Mouse (Mus musculus): ENCODE results near the gene Itga3. TPM values are rescaled to one million over a fixed set of nuclear protein-coding genes. Genes with fewer than 3 reads are reported as not detected.

The Itga3 gene
- total RNA-seq, 2 experiments from 2014 or later: 13.6 to 16.2 TPM

GRCm38 (mm10) chr11:94996984-94997383 lies 79.6 kb downstream of the Itga3 start:
- no peak for DNase-seq (ENCODE audit: extremely low spot score in 1 of 2, low spot score in 2 of 2)
- intact Hi-C loops (cut with DNase I): no loop called here

GRCm38 (mm10) chr11:94996101-94996500 lies 80.5 kb downstream of the Itga3 start:
- no peak for DNase-seq (ENCODE audit: extremely low spot score in 1 of 2, low spot score in 2 of 2)
- intact Hi-C loops (cut with DNase I): no loop called here

GRCm38 (mm10) chr11:94994947-94995772 lies 81.4 kb downstream of the Itga3 start:
- intact Hi-C loops (cut with DNase I): no loop called here
- DNase-seq (ENCODE audit: extremely low spot score in 1 of 2, low spot score in 2 of 2): no peak

Other genes with a start within 250 kb of the Itga3 start
- 10 to 100 TPM; 53.2 to 64.0 TPM for gene Col1a1, start 140.6 kb downstream of the Itga3 start, total RNA-seq (2021)
- gene Hils1, start 109.2 kb downstream of the Itga3 start, total RNA-seq (2021): not detected
- under 1 TPM in 1 of 2 experiments, not detected in 1; 0.41 TPM for gene Sgca, start 100.5 kb downstream of the Itga3 start, total RNA-seq (2021)
- gene Ppp1r9b, start 85.8 kb downstream of the Itga3 start, total RNA-seq (2021): 100 to 1,000 TPM; 388 to 414 TPM
- 10 to 100 TPM; 98.6 to 99.6 TPM for gene Samd14, start 66.9 kb downstream of the Itga3 start, total RNA-seq (2021)
- 10 to 100 TPM; 43.8 to 50.6 TPM for gene Pdk2, start 35.4 kb downstream of the Itga3 start, total RNA-seq (2021)
- not detected for gene Dlx3, start 43.3 kb upstream of the Itga3 start, total RNA-seq (2021)
- gene Dlx4, start 69.5 kb upstream of the Itga3 start, total RNA-seq (2021): not detected
- not detected for gene Tac4, start 184.7 kb upstream of the Itga3 start, total RNA-seq (2021)
- gene Kat7, start 233.4 kb upstream of the Itga3 start, total RNA-seq (2021): 10 to 100 TPM; 59.1 to 60.9 TPM

All from left cerebral cortex, postnatal 10 days (tissue).